Mouse (Mus musculus) monocyte, adult 2 months (primary cell): ENCODE measurements around the gene Phkg1.

Source experiments
- DNase-seq, 2 experiments: peaks; one replicate each; pipeline ENCODE4 v3.0.0; 2022; ENCODE audit warnings: low spot score in 2 of 2, low read depth in 1 of 2

The Phkg1 gene

GRCm38 (mm10) chr5:129846752-129847557, 51.4 kb downstream of the Phkg1 start, which contains the start of gene Sumf2:
Gene Sumf2, plus strand, starts transcription at chr5:129846986.
- DNase-seq = peak; percentile 85 to 93

GRCm38 (mm10) chr5:129844848-129845247, 53.5 kb downstream of the Phkg1 start:
- DNase-seq = no peak
